ENCODE assay signal across 8 mouse cellular contexts in genomic region chr7:4690387-4690786, GRCm38 (mm10). TPM values are rescaled to one million over a fixed set of nuclear protein-coding genes. Genes with fewer than 3 reads are reported as not detected.
DNase-seq lines count a peak whose midpoint lies in the region; ATAC-seq and TF ChIP-seq lines count a peak whose summit lies in the region.

Gene Brsk1 (plus strand): TSS chr7:4690604.

- no peaks in the 10 kb centered on the region for H3K36me3 ChIP-seq in heart, embryonic 16.5 days (ENCODE audit: control insufficient read depth, insufficient read depth)

- TF ChIP-seq CTCF in embryonic fibroblast, embryonic 13.5 days (IDR thresholded peaks at IDR 0.05; ENCODE audit: borderline replicate concordance, insufficient read depth, low read length), result no peak

- peak within 1 kb of the TSS; percentile 96 for H3K4me2 ChIP-seq in heart, embryonic 16.5 days (ENCODE audit: low read depth, low read length)

- DNase-seq in thymus, postnatal 10 days (ENCODE audit: low spot score in 2 of 2), result peak; percentile 14 to 19
- DNase-seq in thymus, postnatal 25 days, result no peak
- peak; percentile 43 for DNase-seq in layer of hippocampus, adult 9-10 months (ENCODE audit: low spot score)
- peak; percentile 17 to 37 for DNase-seq in lung, adult 18-20 months
- DNase-seq in ovary, postnatal 14 days (ENCODE audit: low spot score), result peak; percentile 64
- no peak for DNase-seq in T-cell, adult 2 months (ENCODE audit: low spot score)

- TF ChIP-seq POLR2A in embryonic fibroblast, embryonic 13.5 days (IDR thresholded peaks at IDR 0.05; ENCODE audit: low read depth, low read length), result no peak

- no peaks in the 10 kb centered on the region for H3K9me3 ChIP-seq in heart, embryonic 16.5 days (replicated peaks; ENCODE audit: control insufficient read depth, low read length)

- H3K27ac ChIP-seq in embryonic fibroblast, embryonic 13.5 days (ENCODE audit: insufficient read depth, low read length), result no peak within 1 kb of the TSS
- H3K27ac ChIP-seq in heart, embryonic 16.5 days (ENCODE audit: low read length), result peak within 1 kb of the TSS; percentile 65

- peak; percentile 68 for ATAC-seq in heart, embryonic 16.5 days (replicated peaks; ENCODE audit: extremely low read depth, insufficient read depth, low FRiP score)

- 1% methylated on average over 9 of the region's 18 CpGs for WGBS in heart, embryonic 16.5 days

- H3K9ac ChIP-seq in heart, embryonic 16.5 days (ENCODE audit: low read length), result peak within 1 kb of the TSS; percentile 94

- peak within 1 kb of the TSS; percentile 60 for H3K4me3 ChIP-seq in embryonic fibroblast, embryonic 13.5 days (ENCODE audit: insufficient read depth, low read length)
- peak within 1 kb of the TSS; percentile 79 for H3K4me3 ChIP-seq in heart, embryonic 16.5 days (ENCODE audit: low read length)

- no peaks in the 10 kb centered on the region for H3K4me1 ChIP-seq in embryonic fibroblast, embryonic 13.5 days (ENCODE audit: control insufficient read depth, insufficient read depth, low read length)
- peaks cover 6% of the 10 kb centered on the region for H3K4me1 ChIP-seq in heart, embryonic 16.5 days (ENCODE audit: control insufficient read depth, insufficient read depth, low read length)

- no peaks in the 10 kb centered on the region for H3K27me3 ChIP-seq in heart, embryonic 16.5 days (ENCODE audit: control insufficient read depth, insufficient read depth, low read length)

RNA-seq across cellular contexts. Expression of gene Brsk1, which starts in this region (rescaled TPM):
- polyA plus RNA-seq in embryonic fibroblast, embryonic 13.5 days (2011; ENCODE audit: insufficient read length, low read depth, missing spikeins), result 11.3 and 15.1 TPM in 2 replicates
- polyA plus RNA-seq in heart, embryonic 16.5 days (2015; fragmentation: Nextera tagmentation; extraction: Ambion mirVana), result 0.49 and 1.1 TPM in 2 replicates

Comparison
In these comparisons a context has a peak if more than half of its experiments do, and no peak if none do; other contexts are left out.
1. DNase-seq: peak in thymus, postnatal 10 days (2 of 2), layer of hippocampus, adult 9-10 months (single experiment), lung, adult 18-20 months (2 of 2) and ovary, postnatal 14 days (single experiment); none in thymus, postnatal 25 days (single experiment) and T-cell, adult 2 months (single experiment).